Mouse (Mus musculus) myocyte (in vitro differentiated cells): ENCODE results near the gene Fbxo31.

ENCODE experiments used
- CEBPB ChIP-seq: IDR thresholded peaks from 2 replicates; pipeline ENCODE4 v1.6.1; 2011; ENCODE audit warnings: mild to moderate bottlenecking, moderate library complexity; ENCODE audit not compliant: poor library complexity, insufficient read depth, severe bottlenecking
- E2F4 ChIP-seq: IDR thresholded peaks from one replicate; pipeline ENCODE4 v1.6.1; 2011; ENCODE audit warnings: mild to moderate bottlenecking, control low read depth, moderate library complexity; ENCODE audit not compliant: insufficient read depth
- MAX ChIP-seq: IDR thresholded peaks from one replicate; pipeline ENCODE4 v1.6.1; 2011; ENCODE audit warnings: low read depth, mild to moderate bottlenecking, control low read depth
- POLR2A ChIP-seq: IDR thresholded peaks from one replicate; pipeline ENCODE4 v1.6.1; 2011; ENCODE audit warnings: low read depth, mild to moderate bottlenecking, control low read depth, moderate library complexity; ENCODE audit not compliant: insufficient read length
- REST ChIP-seq: IDR thresholded peaks from one replicate; pipeline ENCODE4 v1.6.1; 2011; ENCODE audit warnings: mild to moderate bottlenecking, control low read depth, moderate library complexity; ENCODE audit not compliant: insufficient read depth, insufficient read length
- SRF ChIP-seq: IDR thresholded peaks from one replicate; pipeline ENCODE4 v1.6.1; 2011; ENCODE audit warnings: low read depth; ENCODE audit not compliant: control insufficient read depth, insufficient read length
- USF1 ChIP-seq: IDR thresholded peaks from one replicate; pipeline ENCODE4 v1.6.1; 2011; ENCODE audit warnings: low read depth, mild to moderate bottlenecking, control low read depth, moderate library complexity

GRCm38 (mm10) chr8:121613419-121613818, 34.8 kb upstream of the Fbxo31 start:
- TF ChIP-seq POLR2A (no peak), SRF (no peak), REST (no peak), USF1 (no peak), MAX (no peak), CEBPB (no peak), E2F4 (no peak)
